ENCODE assay signal across 14 mouse cellular contexts in genomic region chr2:26068175-26068574, GRCm38 (mm10). TPM values are rescaled to one million over a fixed set of nuclear protein-coding genes. Genes with fewer than 3 reads are reported as not detected.
DNase-seq lines count a peak whose midpoint lies in the region; ATAC-seq and TF ChIP-seq lines count a peak whose summit lies in the region.
"Had no signal": no experiment of that assay in that cellular context is flagged by ENCODE, and none has a peak within 500 bp of the region (broad histone marks: within the 10 kb centered on the region; RNA-seq: fewer than 3 reads in every experiment).

No protein-coding gene starts in this region.

- no peaks in the 10 kb centered on the region for H3K36me3 ChIP-seq in heart, embryonic 10.5 days
- H3K36me3 ChIP-seq in heart, adult 2 months (ENCODE audit: control insufficient read depth, insufficient read depth, low read length), result no peaks in the 10 kb centered on the region
- no peaks in the 10 kb centered on the region; the same call in 1 of the 2 replicates for H3K36me3 ChIP-seq in erythroblast, embryonic 14.5 days (ENCODE audit: control insufficient read depth)
- H3K36me3 ChIP-seq: hindbrain, embryonic 13.5 days had no signal

- 72% methylated on average over 7 of the region's 7 CpGs for WGBS in heart, embryonic 10.5 days
- 62% methylated on average over 7 of the region's 7 CpGs for WGBS in heart, adult 2 months

- intact Hi-C loops in heart, adult 2 months (cut with DNase I), result no loop called here

- H3K27me3 ChIP-seq in heart, embryonic 10.5 days (ENCODE audit: insufficient read depth, poor library complexity, severe bottlenecking), result peaks cover 5% of the 10 kb centered on the region; the same call in 1 of the 2 replicates
- no peaks in the 10 kb centered on the region for H3K27me3 ChIP-seq in heart, adult 2 months (ENCODE audit: control insufficient read depth, insufficient read depth, low read length)
- no peaks in the 10 kb centered on the region for H3K27me3 ChIP-seq in erythroblast, embryonic 14.5 days (ENCODE audit: control insufficient read depth)
- H3K27me3 ChIP-seq: hindbrain, embryonic 13.5 days; Patski had no signal

- no peak for TF ChIP-seq EP300 in heart, adult 2 months (IDR thresholded peaks at IDR 0.05; ENCODE audit: insufficient read depth, low read depth, low read length)

- no peak overlapping the region for H3K4me3 ChIP-seq in heart, embryonic 10.5 days
- no peak overlapping the region for H3K4me3 ChIP-seq in heart, adult 2 months
- H3K4me3 ChIP-seq in erythroblast, embryonic 14.5 days (replicated peaks), result peak overlapping the region; percentile 28
- H3K4me3 ChIP-seq: hindbrain, embryonic 13.5 days had no signal

- peak; percentile 83 for ATAC-seq in megakaryocyte progenitor cell, adult 5-6 weeks (replicated peaks; ENCODE audit: poor library complexity)
- ATAC-seq: forebrain, embryonic 14.5 days; intestine, postnatal 0 days; Patski had no signal

- no peaks in the 10 kb centered on the region for H3K79me2 ChIP-seq in heart, adult 2 months (replicated peaks; ENCODE audit: control insufficient read depth, insufficient read depth, low read length)

- H3K4me1 ChIP-seq in heart, embryonic 10.5 days, result peaks cover 31% of the 10 kb centered on the region
- no peaks in the 10 kb centered on the region for H3K4me1 ChIP-seq in heart, adult 2 months (ENCODE audit: control insufficient read depth, insufficient read depth, low read length)
- H3K4me1 ChIP-seq in erythroblast, embryonic 14.5 days (ENCODE audit: control insufficient read depth), result peaks cover 49% of the 10 kb centered on the region

- no peaks in the 10 kb centered on the region for H3K9me3 ChIP-seq in heart, embryonic 10.5 days
- H3K9me3 ChIP-seq in erythroblast, embryonic 14.5 days (ENCODE audit: control insufficient read depth, low read length), result no peaks in the 10 kb centered on the region
- H3K9me3 ChIP-seq: hindbrain, embryonic 13.5 days had no signal

- no peak overlapping the region for H3K9ac ChIP-seq in heart, adult 2 months (ENCODE audit: low read depth, low read length)
- H3K9ac ChIP-seq: hindbrain, embryonic 13.5 days had no signal

- no peak for TF ChIP-seq CTCF in heart, adult 2 months (IDR thresholded peaks at IDR 0.05)

- peak overlapping the region; percentile 29; the same call in 1 of the 2 replicates for H3K27ac ChIP-seq in heart, embryonic 10.5 days
- H3K27ac ChIP-seq in heart, adult 2 months, result no peak overlapping the region
- H3K27ac ChIP-seq: hindbrain, embryonic 13.5 days had no signal

- DNase-seq in heart, embryonic 10.5 days (ENCODE audit: low spot score), result no peak
- DNase-seq in heart, adult 2 months, result no peak
- DNase-seq in Muller cell, postnatal 12 days (ENCODE audit: inconsistent ontology term), result peak; percentile 55
- no peak for DNase-seq in right cerebral cortex, postnatal 10 days (ENCODE audit: low spot score in 2 of 2)
- no peak for DNase-seq in urinary bladder, postnatal 25 days (ENCODE audit: low spot score)
- no peak for DNase-seq in ovary, postnatal 36 days (ENCODE audit: low spot score)
- DNase-seq: adrenal gland, adult 8-10 months; lung, adult 2 months had no signal

- TF ChIP-seq POLR2A in heart, adult 2 months (IDR thresholded peaks at IDR 0.05; ENCODE audit: insufficient read depth, low read depth, low read length), result no peak

RNA-seq across cellular contexts. Expression of gene Ubac1, which starts 46.6 kb away (rescaled TPM):
- 116 and 127 TPM in 2 replicates for polyA plus RNA-seq in heart, embryonic 10.5 days (2016; fragmentation: Nextera tagmentation; extraction: Ambion mirVana)
- 10 to 100 TPM; 86.3 to 92.0 TPM for total RNA-seq in heart, adult 2 months (2021)
- 116 and 139 TPM in 2 replicates for polyA plus RNA-seq in heart, adult 2 months (2012; rRNA removed)
- polyA plus RNA-seq in erythroblast, embryonic 14.5 days (2012), result 155 and 250 TPM in 2 replicates
- 62.2 and 62.7 TPM in 2 replicates for total RNA-seq in megakaryocyte progenitor cell, adult 5-6 weeks (2015)
- total RNA-seq in megakaryocyte progenitor cell, adult 5-6 weeks (2017), result 34.4 and 44.1 TPM in 2 replicates

RNA-seq across cellular contexts. Expression of gene Nacc2, which starts 54.8 kb away (rescaled TPM):
- 5.1 and 5.4 TPM in 2 replicates for polyA plus RNA-seq in heart, embryonic 10.5 days (2016; fragmentation: Nextera tagmentation; extraction: Ambion mirVana)
- total RNA-seq in heart, adult 2 months (2021), result 10 to 100 TPM; 31.6 to 31.8 TPM
- polyA plus RNA-seq in heart, adult 2 months (2012; rRNA removed), result 19.0 and 20.5 TPM in 2 replicates
- 0.08 and 0.17 TPM in 2 replicates for polyA plus RNA-seq in erythroblast, embryonic 14.5 days (2012)
- 1.1 and 1.2 TPM in 2 replicates for total RNA-seq in megakaryocyte progenitor cell, adult 5-6 weeks (2015)
- total RNA-seq in megakaryocyte progenitor cell, adult 5-6 weeks (2017), result 0.67 and 1.2 TPM in 2 replicates
